Mouse (Mus musculus): ENCODE measurements around the gene Unc79. TPM values are rescaled to one million over a fixed set of nuclear protein-coding genes. Genes with fewer than 3 reads are reported as not detected.

Unc79 gene
- polyA plus RNA-seq, 1 experiment from 2014 or later = 0.16 TPM

- Histone ChIP-seq H3K36me3 (ENCODE audit: control insufficient read depth, insufficient read depth, low read length) (no peaks in the 10 kb centered on the region), H3K27me3 (ENCODE audit: control insufficient read depth, insufficient read depth, low read length) (no peaks in the 10 kb centered on the region), H3K9me3 (ENCODE audit: control insufficient read depth, low read length) (no peaks in the 10 kb centered on the region), H3K9ac (ENCODE audit: low read depth, low read length) (no peak overlapping the region), H3K4me1 (ENCODE audit: control insufficient read depth, insufficient read depth, low read length) (no peaks in the 10 kb centered on the region), H3K4me2 (replicated peaks; ENCODE audit: low read depth, low read length) (no peak overlapping the region), H3K4me3 (ENCODE audit: low read length) (no peak overlapping the region), H3K27ac (ENCODE audit: low read depth, low read length) (no peak overlapping the region)
- WGBS = 74% methylated on average over 21 of the region's 21 CpGs
- ATAC-seq (ENCODE audit: low FRiP score, low TSS enrichment) = no peak; the same call in 1 of the 2 replicates
These were observed 110.8 kb downstream of the Unc79 start for GRCm38 (mm10) chr12:103059321-103060053.

- no peak for ATAC-seq (ENCODE audit: low FRiP score, low TSS enrichment)
- H3K9me3 ChIP-seq (ENCODE audit: control insufficient read depth, low read length) = no peaks in the 10 kb centered on the region
- no peaks in the 10 kb centered on the region for H3K36me3 ChIP-seq (ENCODE audit: control insufficient read depth, insufficient read depth, low read length)
- no peak overlapping the region for H3K4me2 ChIP-seq (replicated peaks; ENCODE audit: low read depth, low read length)
- no peak overlapping the region for H3K27ac ChIP-seq (ENCODE audit: low read depth, low read length)
- no peaks in the 10 kb centered on the region for H3K27me3 ChIP-seq (ENCODE audit: control insufficient read depth, insufficient read depth, low read length)
- no peak overlapping the region for H3K4me3 ChIP-seq (ENCODE audit: low read length)
- no peaks in the 10 kb centered on the region for H3K4me1 ChIP-seq (ENCODE audit: control insufficient read depth, insufficient read depth, low read length)
- 87% methylated on average over 10 of the region's 10 CpGs for WGBS
- no peak overlapping the region for H3K9ac ChIP-seq (ENCODE audit: low read depth, low read length)
These were observed 112.1 kb downstream of the Unc79 start for GRCm38 (mm10) chr12:103060791-103061190.

- 76% methylated on average over 4 of the region's 4 CpGs for WGBS
- no peaks in the 10 kb centered on the region for H3K9me3 ChIP-seq (ENCODE audit: control insufficient read depth, low read length)
- H3K36me3 ChIP-seq (ENCODE audit: control insufficient read depth, insufficient read depth, low read length) = no peaks in the 10 kb centered on the region
- H3K27me3 ChIP-seq (ENCODE audit: control insufficient read depth, insufficient read depth, low read length) = no peaks in the 10 kb centered on the region
- H3K4me1 ChIP-seq (ENCODE audit: control insufficient read depth, insufficient read depth, low read length) = no peaks in the 10 kb centered on the region
- H3K27ac ChIP-seq (ENCODE audit: low read depth, low read length) = no peak overlapping the region
- no peak overlapping the region for H3K9ac ChIP-seq (ENCODE audit: low read depth, low read length)
- ATAC-seq (ENCODE audit: low FRiP score, low TSS enrichment) = no peak
- no peak overlapping the region for H3K4me3 ChIP-seq (ENCODE audit: low read length)
- no peak overlapping the region for H3K4me2 ChIP-seq (replicated peaks; ENCODE audit: low read depth, low read length)
These were observed 113.5 kb downstream of the Unc79 start for GRCm38 (mm10) chr12:103062133-103062532.

- H3K27ac ChIP-seq (ENCODE audit: low read depth, low read length) = no peak overlapping the region
- H3K27me3 ChIP-seq (ENCODE audit: control insufficient read depth, insufficient read depth, low read length) = no peaks in the 10 kb centered on the region
- no peak overlapping the region for H3K4me2 ChIP-seq (replicated peaks; ENCODE audit: low read depth, low read length)
- no peak overlapping the region for H3K9ac ChIP-seq (ENCODE audit: low read depth, low read length)
- H3K4me3 ChIP-seq (ENCODE audit: low read length) = no peak overlapping the region
- WGBS = 10% methylated on average over 3 of the region's 3 CpGs
- no peaks in the 10 kb centered on the region for H3K36me3 ChIP-seq (ENCODE audit: control insufficient read depth, insufficient read depth, low read length)
- H3K9me3 ChIP-seq (ENCODE audit: control insufficient read depth, low read length) = peaks cover 3% of the 10 kb centered on the region; the same call in 1 of the 2 replicates
- ATAC-seq (ENCODE audit: low FRiP score, low TSS enrichment) = peak; percentile 69; the same call in 1 of the 2 replicates
- H3K4me1 ChIP-seq (ENCODE audit: control insufficient read depth, insufficient read depth, low read length) = no peaks in the 10 kb centered on the region
These were observed 116.3 kb downstream of the Unc79 start for GRCm38 (mm10) chr12:103064944-103065343.

- no peak overlapping the region for H3K4me3 ChIP-seq (ENCODE audit: low read length)
- H3K36me3 ChIP-seq (ENCODE audit: control insufficient read depth, insufficient read depth, low read length) = no peaks in the 10 kb centered on the region
- peaks cover 3% of the 10 kb centered on the region; the same call in 1 of the 2 replicates for H3K9me3 ChIP-seq (ENCODE audit: control insufficient read depth, low read length)
- no peak overlapping the region for H3K4me2 ChIP-seq (replicated peaks; ENCODE audit: low read depth, low read length)
- ATAC-seq (ENCODE audit: low FRiP score, low TSS enrichment) = no peak
- 87% methylated on average over 5 of the region's 5 CpGs for WGBS
- H3K4me1 ChIP-seq (ENCODE audit: control insufficient read depth, insufficient read depth, low read length) = no peaks in the 10 kb centered on the region
- no peak overlapping the region for H3K27ac ChIP-seq (ENCODE audit: low read depth, low read length)
- H3K9ac ChIP-seq (ENCODE audit: low read depth, low read length) = no peak overlapping the region
- H3K27me3 ChIP-seq (ENCODE audit: control insufficient read depth, insufficient read depth, low read length) = no peaks in the 10 kb centered on the region
These were observed 119.5 kb downstream of the Unc79 start for GRCm38 (mm10) chr12:103068161-103068560.

- peaks cover 3% of the 10 kb centered on the region; the same call in 1 of the 2 replicates for H3K9me3 ChIP-seq (ENCODE audit: control insufficient read depth, low read length)
- no peak overlapping the region for H3K4me2 ChIP-seq (replicated peaks; ENCODE audit: low read depth, low read length)
- 49% methylated on average over 12 of the region's 12 CpGs for WGBS
- H3K4me1 ChIP-seq (ENCODE audit: control insufficient read depth, insufficient read depth, low read length) = no peaks in the 10 kb centered on the region
- H3K9ac ChIP-seq (ENCODE audit: low read depth, low read length) = no peak overlapping the region
- H3K36me3 ChIP-seq (ENCODE audit: control insufficient read depth, insufficient read depth, low read length) = no peaks in the 10 kb centered on the region
- no peaks in the 10 kb centered on the region for H3K27me3 ChIP-seq (ENCODE audit: control insufficient read depth, insufficient read depth, low read length)
- no peak overlapping the region for H3K27ac ChIP-seq (ENCODE audit: low read depth, low read length)
- no peak overlapping the region for H3K4me3 ChIP-seq (ENCODE audit: low read length)
- ATAC-seq (ENCODE audit: low FRiP score, low TSS enrichment) = no peak
These were observed 120.9 kb downstream of the Unc79 start for GRCm38 (mm10) chr12:103069565-103069964.

- H3K27me3 ChIP-seq (ENCODE audit: control insufficient read depth, insufficient read depth, low read length) = no peaks in the 10 kb centered on the region
- WGBS = 89% methylated on average over 4 of the region's 4 CpGs
- H3K36me3 ChIP-seq (ENCODE audit: control insufficient read depth, insufficient read depth, low read length) = no peaks in the 10 kb centered on the region
- H3K27ac ChIP-seq (ENCODE audit: low read depth, low read length) = no peak overlapping the region
- no peak overlapping the region for H3K4me3 ChIP-seq (ENCODE audit: low read length)
- no peak overlapping the region for H3K9ac ChIP-seq (ENCODE audit: low read depth, low read length)
- no peaks in the 10 kb centered on the region for H3K9me3 ChIP-seq (ENCODE audit: control insufficient read depth, low read length)
- ATAC-seq (ENCODE audit: low FRiP score, low TSS enrichment) = no peak
- no peak overlapping the region for H3K4me2 ChIP-seq (replicated peaks; ENCODE audit: low read depth, low read length)
- no peaks in the 10 kb centered on the region for H3K4me1 ChIP-seq (ENCODE audit: control insufficient read depth, insufficient read depth, low read length)
These were observed 125.3 kb downstream of the Unc79 start for GRCm38 (mm10) chr12:103073953-103074352.

GRCm38 (mm10) chr12:103078751-103079150, 130.1 kb downstream of the Unc79 start:
- H3K9me3 ChIP-seq (ENCODE audit: control insufficient read depth, low read length) = no peaks in the 10 kb centered on the region
- H3K27ac ChIP-seq (ENCODE audit: low read depth, low read length) = no peak overlapping the region
- no peak overlapping the region for H3K4me3 ChIP-seq (ENCODE audit: low read length)
- no peak for ATAC-seq (ENCODE audit: low FRiP score, low TSS enrichment)
- no peaks in the 10 kb centered on the region for H3K27me3 ChIP-seq (ENCODE audit: control insufficient read depth, insufficient read depth, low read length)
- H3K4me2 ChIP-seq (replicated peaks; ENCODE audit: low read depth, low read length) = no peak overlapping the region
- no peak overlapping the region for H3K9ac ChIP-seq (ENCODE audit: low read depth, low read length)
- H3K36me3 ChIP-seq (ENCODE audit: control insufficient read depth, insufficient read depth, low read length) = no peaks in the 10 kb centered on the region
- no peaks in the 10 kb centered on the region for H3K4me1 ChIP-seq (ENCODE audit: control insufficient read depth, insufficient read depth, low read length)
- 63% methylated on average over 7 of the region's 7 CpGs for WGBS

GRCm38 (mm10) chr12:103080055-103080454, 131.4 kb downstream of the Unc79 start:
- Histone ChIP-seq H3K27ac (ENCODE audit: low read depth, low read length) (no peak overlapping the region), H3K9me3 (ENCODE audit: control insufficient read depth, low read length) (no peaks in the 10 kb centered on the region), H3K4me2 (replicated peaks; ENCODE audit: low read depth, low read length) (no peak overlapping the region), H3K36me3 (ENCODE audit: control insufficient read depth, insufficient read depth, low read length) (no peaks in the 10 kb centered on the region), H3K4me1 (ENCODE audit: control insufficient read depth, insufficient read depth, low read length) (no peaks in the 10 kb centered on the region), H3K9ac (ENCODE audit: low read depth, low read length) (no peak overlapping the region), H3K27me3 (ENCODE audit: control insufficient read depth, insufficient read depth, low read length) (no peaks in the 10 kb centered on the region), H3K4me3 (ENCODE audit: low read length) (no peak overlapping the region)
- 70% methylated on average over 3 of the region's 3 CpGs for WGBS
- no peak for ATAC-seq (ENCODE audit: low FRiP score, low TSS enrichment)

Measured in kidney, embryonic 14.5 days (tissue).